Mouse (Mus musculus): Measurements from ENCODE around the gene Itm2b.

The Itm2b gene

GRCm38 (mm10) chr14:73316933-73317332 is 68.2 kb downstream of the Itm2b start:
- no peak for DNase-seq

DNA sequence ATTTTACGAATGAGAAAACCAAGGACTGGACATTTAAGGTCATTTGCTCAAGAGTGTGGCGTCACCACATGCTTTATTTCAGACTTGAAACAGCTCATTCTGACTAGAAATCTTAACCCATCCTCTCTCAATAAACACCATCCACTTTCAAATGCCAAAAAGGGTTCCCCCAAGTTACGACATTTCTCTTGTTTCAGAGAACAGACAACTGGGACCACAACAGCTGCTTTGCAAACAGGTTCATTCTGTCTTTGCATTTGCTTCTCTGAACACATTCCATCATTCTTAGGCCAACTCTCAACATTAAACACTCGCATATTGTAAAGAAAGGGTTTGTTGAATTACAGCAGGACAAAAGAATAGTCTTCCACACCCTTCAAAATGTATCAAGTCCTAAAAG is 71.2 kb downstream of the Itm2b start:
- no peak for DNase-seq

DNA sequence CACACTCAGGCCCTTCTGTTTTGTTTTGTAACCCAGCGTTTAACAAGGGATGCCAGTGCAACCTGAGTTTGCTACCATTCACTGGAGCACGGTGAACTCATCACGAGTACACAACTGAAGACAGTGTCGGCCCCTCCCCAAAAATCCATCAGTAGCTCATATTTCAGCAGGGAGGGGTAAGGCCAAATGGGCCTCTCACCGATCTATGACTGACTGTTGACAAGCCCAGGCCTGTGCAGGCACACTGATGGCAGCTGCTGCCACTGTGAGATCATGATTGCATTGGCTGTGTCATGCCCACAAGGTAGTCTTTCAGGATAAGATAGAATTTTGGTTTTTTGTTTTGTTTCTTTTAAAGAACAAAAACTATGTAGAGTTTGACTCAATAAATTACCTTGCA is 71.7 kb downstream of the Itm2b start:
- DNase-seq = no peak

DNA sequence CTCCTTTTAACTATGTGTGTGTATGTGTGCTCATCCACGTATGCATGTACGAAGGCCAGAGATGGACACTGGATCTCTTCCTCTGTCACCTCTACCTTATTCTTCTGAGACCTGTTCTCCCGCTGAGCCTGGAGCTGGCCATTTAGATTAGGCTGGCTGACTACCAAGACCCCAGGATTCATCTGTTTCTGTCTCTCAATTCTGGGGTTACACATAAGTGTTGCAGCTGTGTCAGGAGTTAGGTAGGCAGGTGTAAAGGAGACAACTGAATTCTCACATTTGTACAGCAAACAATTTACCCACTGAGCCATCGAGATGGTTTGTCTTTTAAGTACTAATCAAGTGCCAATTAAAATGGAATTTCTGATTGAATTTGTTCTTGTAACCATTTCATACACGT is 72.2 kb downstream of the Itm2b start:
- no peak for DNase-seq

Measured in kidney, adult 11 months (tissue).